ENCODE assay signal across 27 mouse cellular contexts in genomic region chr11:74472671-74473070, GRCm38 (mm10).
DNase-seq lines count a peak whose midpoint lies in the region; ATAC-seq and TF ChIP-seq lines count a peak whose summit lies in the region.
"Had no signal": no experiment of that assay in that cellular context is flagged by ENCODE, and none has a peak within 500 bp of the region (broad histone marks: within the 10 kb centered on the region; RNA-seq: fewer than 3 reads in every experiment).

No protein-coding gene starts in this region.

- WGBS in hindbrain, postnatal 0 days: 60% methylated on average over 10 of the region's 10 CpGs
- WGBS in hindbrain, embryonic 11.5 days: 75% methylated on average over 10 of the region's 10 CpGs

- peak; percentile 57 to 59 for DNase-seq in cerebellum, postnatal 10 days
- peak; percentile 44 for DNase-seq in hindbrain, postnatal 0 days (ENCODE audit: low spot score)
- DNase-seq in hindbrain, embryonic 11.5 days (ENCODE audit: low spot score): no peak
- peak; percentile 38 for DNase-seq in left cerebral cortex, postnatal 4 days
- DNase-seq in left cerebral cortex, adult 8-10 months (ENCODE audit: low spot score in 2 of 2): no peak
- peak; percentile 9 for DNase-seq in retina, embryonic 14.5 days (ENCODE audit: low spot score)
- DNase-seq in retina, postnatal 1 day: no peak
- DNase-seq: adrenal gland, adult 2 months; adrenal gland, postnatal 10 days; adrenal gland, postnatal 25 days; B cell, adult 2 months; cerebellum, adult 11-12 months; cerebellum, adult 2 months; cerebellum, adult 9-10 months; cerebellum, postnatal 36 days; embryo, embryonic 11 days had no signal

- intact Hi-C loops in left cerebral cortex, postnatal 4 days (cut with DNase I): no loop called here

- no peak overlapping the region for H3K4me2 ChIP-seq in hindbrain, postnatal 0 days (ENCODE audit: low read depth, low read length)
- H3K4me2 ChIP-seq in hindbrain, embryonic 11.5 days (replicated peaks; ENCODE audit: low read depth, low read length): no peak overlapping the region
- H3K4me2 ChIP-seq: embryonic facial prominence, embryonic 13.5 days; embryonic facial prominence, embryonic 15.5 days; forebrain, embryonic 12.5 days had no signal

- H3K4me3 ChIP-seq in hindbrain, postnatal 0 days (ENCODE audit: low read length): no peak overlapping the region
- no peak overlapping the region for H3K4me3 ChIP-seq in hindbrain, embryonic 11.5 days (ENCODE audit: low read depth, low read length)
- H3K4me3 ChIP-seq: embryonic facial prominence, embryonic 13.5 days; embryonic facial prominence, embryonic 15.5 days; erythroblast, embryonic 14.5 days; forebrain, embryonic 10.5 days; forebrain, embryonic 12.5 days had no signal

- no peak overlapping the region for H3K27ac ChIP-seq in hindbrain, postnatal 0 days
- no peak overlapping the region for H3K27ac ChIP-seq in hindbrain, embryonic 11.5 days (ENCODE audit: low read depth, low read length)
- H3K27ac ChIP-seq: embryonic facial prominence, embryonic 13.5 days; embryonic facial prominence, embryonic 15.5 days; forebrain, embryonic 10.5 days; forebrain, embryonic 12.5 days had no signal

- no peaks in the 10 kb centered on the region for H3K9me3 ChIP-seq in hindbrain, postnatal 0 days (ENCODE audit: low read length)
- H3K9me3 ChIP-seq in hindbrain, embryonic 11.5 days (ENCODE audit: control insufficient read depth, low read length): no peaks in the 10 kb centered on the region
- H3K9me3 ChIP-seq: embryonic facial prominence, embryonic 13.5 days; embryonic facial prominence, embryonic 15.5 days; forebrain, embryonic 10.5 days; forebrain, embryonic 12.5 days; G1E had no signal

- H3K36me3 ChIP-seq in hindbrain, postnatal 0 days (ENCODE audit: insufficient read depth, low read length): no peaks in the 10 kb centered on the region
- H3K36me3 ChIP-seq in hindbrain, embryonic 11.5 days (ENCODE audit: control insufficient read depth, insufficient read depth, low read length): no peaks in the 10 kb centered on the region
- H3K36me3 ChIP-seq: embryonic facial prominence, embryonic 13.5 days; embryonic facial prominence, embryonic 15.5 days; forebrain, embryonic 10.5 days; forebrain, embryonic 12.5 days had no signal

- H3K27me3 ChIP-seq in hindbrain, postnatal 0 days (ENCODE audit: insufficient read depth, low read length): no peaks in the 10 kb centered on the region
- H3K27me3 ChIP-seq in hindbrain, embryonic 11.5 days (ENCODE audit: control insufficient read depth, insufficient read depth, low read length): no peaks in the 10 kb centered on the region
- H3K27me3 ChIP-seq: CH12.LX; embryonic facial prominence, embryonic 15.5 days; forebrain, embryonic 12.5 days had no signal

- no peak overlapping the region for H3K9ac ChIP-seq in hindbrain, postnatal 0 days (replicated peaks; ENCODE audit: low read length)
- no peak overlapping the region for H3K9ac ChIP-seq in hindbrain, embryonic 11.5 days (ENCODE audit: low read depth, low read length)
- H3K9ac ChIP-seq: embryonic facial prominence, embryonic 13.5 days; embryonic facial prominence, embryonic 15.5 days; forebrain, embryonic 12.5 days had no signal

- peaks cover 7% of the 10 kb centered on the region for H3K4me1 ChIP-seq in hindbrain, postnatal 0 days (ENCODE audit: insufficient read depth, low read length)
- no peaks in the 10 kb centered on the region for H3K4me1 ChIP-seq in hindbrain, embryonic 11.5 days (replicated peaks; ENCODE audit: control insufficient read depth, insufficient read depth, low read length)

- no peak for ATAC-seq in cerebellum, adult (ENCODE audit: insufficient number of reproducible peaks, low FRiP score, low TSS enrichment)
- no peak for ATAC-seq in hindbrain, postnatal 0 days
- no peak for ATAC-seq in hindbrain, embryonic 11.5 days (ENCODE audit: low FRiP score)
- ATAC-seq: CD4-positive, CD25-positive, alpha-beta regulatory T cell, adult 4 months; forebrain, embryonic 14.5 days; forebrain, embryonic 16.5 days had no signal

- TF ChIP-seq CTCF in hindbrain, postnatal 0 days (IDR thresholded peaks at IDR 0.05; ENCODE audit: low read depth): no peak

Comparison
In these comparisons a context has a peak if more than half of its experiments do, and no peak if none do; other contexts are left out.
1. DNase-seq: peak in cerebellum, postnatal 10 days (2 of 2), hindbrain, postnatal 0 days (single experiment), left cerebral cortex, postnatal 4 days (single experiment) and retina, embryonic 14.5 days (single experiment); none in hindbrain, embryonic 11.5 days (single experiment), left cerebral cortex, adult 8-10 months (0 of 2) and retina, postnatal 1 day (single experiment).